Comparison of ENCODE assay signal across 8 mouse cellular contexts in the genomic region with DNA sequence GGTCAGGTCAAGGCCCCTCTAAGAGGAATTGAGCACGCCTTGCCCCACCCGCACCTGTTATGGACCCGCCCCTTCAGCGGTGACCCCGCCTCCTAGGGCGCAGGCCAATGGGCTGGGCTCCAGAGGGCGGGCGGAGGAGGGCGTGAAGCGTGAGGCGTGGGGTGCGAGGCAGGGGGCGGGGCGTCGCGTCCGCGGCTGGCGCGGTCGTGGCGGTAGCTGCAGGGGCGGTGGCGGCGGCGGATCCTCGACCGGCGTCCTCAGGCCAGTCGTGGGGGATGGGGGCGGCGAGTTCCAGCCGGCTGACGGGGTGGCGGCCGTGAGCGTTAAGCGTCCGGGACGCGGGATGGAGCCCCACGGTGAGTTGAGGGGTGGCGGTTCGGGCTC. TPM values are rescaled to one million over a fixed set of nuclear protein-coding genes. Genes with fewer than 3 reads are reported as not detected.
A peak's percentile ranks its signal among the peaks of the same experiment; 100 is the strongest.
DNase-seq lines count a peak whose midpoint lies in the region; ATAC-seq and TF ChIP-seq lines count a peak whose summit lies in the region.

No protein-coding gene starts in this region.

- TF ChIP-seq CTCF in spleen, adult 2 months (IDR thresholded peaks at IDR 0.05; ENCODE audit: extremely low read depth, insufficient read depth, insufficient read length, insufficient replicate concordance), result no peak

- peak overlapping the region; percentile 68 for H3K9ac ChIP-seq in embryonic facial prominence, embryonic 15.5 days
- peak overlapping the region; percentile 66 for H3K9ac ChIP-seq in kidney, embryonic 14.5 days (ENCODE audit: low read depth, low read length)
- H3K9ac ChIP-seq in limb, embryonic 14.5 days (ENCODE audit: low read depth, low read length, severe bottlenecking), result peak overlapping the region; percentile 77
- peak overlapping the region; percentile 43 for H3K9ac ChIP-seq in midbrain, embryonic 15.5 days

- peak; percentile 94 for DNase-seq in heart, embryonic 10.5 days (ENCODE audit: low spot score)
- peak; percentile 69 for DNase-seq in limb, embryonic 14.5 days (ENCODE audit: low spot score)
- DNase-seq in spleen, adult 2 months (ENCODE audit: low read depth in 1 of 2, low spot score in 2 of 2), result peak in 1 of 2 experiments; percentile 59
- DNase-seq in adipocyte (ENCODE audit: low spot score), result no peak

- 1% methylated on average over 44 of the region's 44 CpGs for WGBS in embryonic facial prominence, embryonic 15.5 days
- under 1% methylated on average over 40 of the region's 44 CpGs for WGBS in heart, embryonic 10.5 days
- WGBS in kidney, embryonic 14.5 days, result 1% methylated on average over 37 of the region's 44 CpGs
- WGBS in limb, embryonic 14.5 days, result 2% methylated on average over 29 of the region's 44 CpGs
- 1% methylated on average over 44 of the region's 44 CpGs for WGBS in midbrain, embryonic 15.5 days
- 2% methylated on average over 36 of the region's 44 CpGs for WGBS in spleen, adult 2 months

- no peaks in the 10 kb centered on the region for H3K27me3 ChIP-seq in embryonic facial prominence, embryonic 15.5 days
- H3K27me3 ChIP-seq in heart, embryonic 10.5 days (ENCODE audit: insufficient read depth, poor library complexity, severe bottlenecking), result no peaks in the 10 kb centered on the region
- no peaks in the 10 kb centered on the region for H3K27me3 ChIP-seq in kidney, embryonic 14.5 days (ENCODE audit: control insufficient read depth, insufficient read depth, low read length)
- no peaks in the 10 kb centered on the region for H3K27me3 ChIP-seq in limb, embryonic 14.5 days (ENCODE audit: control insufficient read depth, insufficient read depth, low read length)
- H3K27me3 ChIP-seq in midbrain, embryonic 15.5 days (replicated peaks), result peaks cover 29% of the 10 kb centered on the region
- peaks cover 11% of the 10 kb centered on the region for H3K27me3 ChIP-seq in spleen, adult 2 months (ENCODE audit: control insufficient read depth, insufficient read depth, low read length)

- peak overlapping the region; percentile 98 for H3K27ac ChIP-seq in brown adipose tissue, adult 24 weeks (replicated peaks; ENCODE audit: low read depth, low read length)
- H3K27ac ChIP-seq in embryonic facial prominence, embryonic 15.5 days (replicated peaks), result peak overlapping the region; percentile 68
- peak overlapping the region; percentile 96 for H3K27ac ChIP-seq in heart, embryonic 10.5 days
- H3K27ac ChIP-seq in kidney, embryonic 14.5 days (ENCODE audit: low read depth, low read length), result peak overlapping the region; percentile 51; the same call in 1 of the 2 replicates
- H3K27ac ChIP-seq in limb, embryonic 14.5 days (replicated peaks; ENCODE audit: low read depth, low read length), result no peak overlapping the region
- H3K27ac ChIP-seq in midbrain, embryonic 15.5 days, result no peak overlapping the region
- H3K27ac ChIP-seq in spleen, adult 2 months (ENCODE audit: insufficient read depth, low read length), result no peak overlapping the region

- peak; percentile 93 for ATAC-seq in embryonic facial prominence, embryonic 15.5 days (ENCODE audit: insufficient number of reproducible peaks, low FRiP score, low TSS enrichment, low read depth)
- ATAC-seq in kidney, embryonic 14.5 days (ENCODE audit: low FRiP score, low TSS enrichment), result peak; percentile 96
- ATAC-seq in limb, embryonic 14.5 days (ENCODE audit: low FRiP score, low read depth), result peak; percentile 95
- peak; percentile 95 for ATAC-seq in midbrain, embryonic 15.5 days (replicated peaks)

- peaks cover 4% of the 10 kb centered on the region for H3K4me1 ChIP-seq in brown adipose tissue, adult 24 weeks (ENCODE audit: control insufficient read depth, insufficient read depth, insufficient read length, low read length)
- H3K4me1 ChIP-seq in embryonic facial prominence, embryonic 15.5 days, result peaks cover 13% of the 10 kb centered on the region; the same call in 1 of the 2 replicates
- H3K4me1 ChIP-seq in heart, embryonic 10.5 days, result no peaks in the 10 kb centered on the region
- H3K4me1 ChIP-seq in kidney, embryonic 14.5 days (ENCODE audit: control insufficient read depth, insufficient read depth, low read length), result no peaks in the 10 kb centered on the region
- no peaks in the 10 kb centered on the region for H3K4me1 ChIP-seq in limb, embryonic 14.5 days (ENCODE audit: control insufficient read depth, insufficient read depth, low read length)
- H3K4me1 ChIP-seq in midbrain, embryonic 15.5 days, result peaks cover 12% of the 10 kb centered on the region
- H3K4me1 ChIP-seq in spleen, adult 2 months (ENCODE audit: control insufficient read depth, insufficient read depth, insufficient read length), result peaks cover 4% of the 10 kb centered on the region

- H3K4me2 ChIP-seq in embryonic facial prominence, embryonic 15.5 days (replicated peaks), result peak overlapping the region; percentile 80
- H3K4me2 ChIP-seq in kidney, embryonic 14.5 days (replicated peaks; ENCODE audit: low read depth, low read length), result peak overlapping the region; percentile 86
- peak overlapping the region; percentile 77 for H3K4me2 ChIP-seq in limb, embryonic 14.5 days (replicated peaks; ENCODE audit: low read depth, low read length, severe bottlenecking)
- H3K4me2 ChIP-seq in midbrain, embryonic 15.5 days, result peak overlapping the region; percentile 91

- no peaks in the 10 kb centered on the region for H3K9me3 ChIP-seq in embryonic facial prominence, embryonic 15.5 days (replicated peaks)
- H3K9me3 ChIP-seq in heart, embryonic 10.5 days, result no peaks in the 10 kb centered on the region
- no peaks in the 10 kb centered on the region for H3K9me3 ChIP-seq in kidney, embryonic 14.5 days (ENCODE audit: control insufficient read depth, low read length)
- H3K9me3 ChIP-seq in limb, embryonic 14.5 days (ENCODE audit: control insufficient read depth, low read length), result no peaks in the 10 kb centered on the region
- no peaks in the 10 kb centered on the region for H3K9me3 ChIP-seq in midbrain, embryonic 15.5 days

- H3K4me3 ChIP-seq in brown adipose tissue, adult 24 weeks (ENCODE audit: insufficient read depth, low read depth, low read length), result peak overlapping the region; percentile 93
- peak overlapping the region; percentile 76 for H3K4me3 ChIP-seq in embryonic facial prominence, embryonic 15.5 days (replicated peaks)
- peak overlapping the region; percentile 95 for H3K4me3 ChIP-seq in heart, embryonic 10.5 days
- peak overlapping the region; percentile 76 for H3K4me3 ChIP-seq in kidney, embryonic 14.5 days (ENCODE audit: low read length)
- H3K4me3 ChIP-seq in limb, embryonic 14.5 days (replicated peaks; ENCODE audit: low read length), result peak overlapping the region; percentile 67
- peak overlapping the region; percentile 63 for H3K4me3 ChIP-seq in midbrain, embryonic 15.5 days
- H3K4me3 ChIP-seq in spleen, adult 2 months (ENCODE audit: extremely low read depth, insufficient read depth, insufficient read length), result peak overlapping the region; percentile 55

- H3K36me3 ChIP-seq in embryonic facial prominence, embryonic 15.5 days, result no peaks in the 10 kb centered on the region
- H3K36me3 ChIP-seq in heart, embryonic 10.5 days, result peaks cover 8% of the 10 kb centered on the region
- H3K36me3 ChIP-seq in kidney, embryonic 14.5 days (ENCODE audit: control insufficient read depth, insufficient read depth, low read length), result no peaks in the 10 kb centered on the region
- no peaks in the 10 kb centered on the region for H3K36me3 ChIP-seq in limb, embryonic 14.5 days (ENCODE audit: control insufficient read depth, insufficient read depth, low read length)
- H3K36me3 ChIP-seq in midbrain, embryonic 15.5 days (replicated peaks), result no peaks in the 10 kb centered on the region
- H3K36me3 ChIP-seq in spleen, adult 2 months (ENCODE audit: control insufficient read depth, insufficient read depth, low read length), result no peaks in the 10 kb centered on the region

- TF ChIP-seq POLR2A in limb, embryonic 14.5 days (IDR thresholded peaks at IDR 0.05; ENCODE audit: borderline replicate concordance, extremely low read depth, insufficient read depth, insufficient read length), result 0 out of 2 replicates have a peak, but pooled peaks have one; percentile 34
- no peak for TF ChIP-seq POLR2A in spleen, adult 2 months (IDR thresholded peaks at IDR 0.05; ENCODE audit: low read depth, low read length)

RNA-seq across cellular contexts. Expression of a gene that starts 0.7 kb away (rescaled TPM):
- 73.7 and 81.7 TPM in 2 replicates for polyA plus RNA-seq in brown adipose tissue, adult 24 weeks (2012; ENCODE audit: insufficient read depth, insufficient read length, missing spikeins)
- 45.1 and 47.8 TPM in 2 replicates for polyA plus RNA-seq in embryonic facial prominence, embryonic 15.5 days (2015; fragmentation: Nextera tagmentation; extraction: Ambion mirVana)
- 68.3 and 92.7 TPM in 2 replicates for polyA plus RNA-seq in heart, embryonic 10.5 days (2016; fragmentation: Nextera tagmentation; extraction: Ambion mirVana)
- polyA plus RNA-seq in kidney, embryonic 14.5 days (2014; fragmentation: Nextera tagmentation; extraction: Ambion mirVana), result 26.4 and 49.7 TPM in 2 replicates
- 42.0 and 47.4 TPM in 2 replicates for polyA plus RNA-seq in limb, embryonic 14.5 days (2012; rRNA removed)
- 65.0 and 66.9 TPM in 2 replicates for polyA plus RNA-seq in limb, embryonic 14.5 days (2014; fragmentation: Nextera tagmentation; extraction: Ambion mirVana)
- 18.6 and 20.4 TPM in 2 replicates for polyA plus RNA-seq in midbrain, embryonic 15.5 days (2015; fragmentation: Nextera tagmentation; extraction: Ambion mirVana)
- polyA plus RNA-seq in spleen, adult 2 months (2012; rRNA removed), result 6.2 and 7.5 TPM in 2 replicates

Comparison
In these comparisons a context has a peak if more than half of its experiments do, and no peak if none do; other contexts are left out.
1. H3K27ac ChIP-seq: peak in brown adipose tissue, adult 24 weeks (single experiment), embryonic facial prominence, embryonic 15.5 days (single experiment), heart, embryonic 10.5 days (single experiment) and kidney, embryonic 14.5 days (single experiment); none in limb, embryonic 14.5 days (single experiment), midbrain, embryonic 15.5 days (single experiment) and spleen, adult 2 months (single experiment).
2. Peak in every context shown above with its lines, with median percentiles within 50 percentile points of each other: H3K4me3 ChIP-seq, ATAC-seq, H3K4me2 ChIP-seq and H3K9ac ChIP-seq.